Mouse (Mus musculus) liver, embryonic 15.5 days (tissue): ENCODE results near the gene Plekhg6. TPM values are rescaled to one million over a fixed set of nuclear protein-coding genes. Genes with fewer than 3 reads are reported as not detected.

Experiments
- ATAC-seq: fragments of 200-750 bp; cut with Nextera tagmentation; 2 replicates; pipeline ENCODE4 v1.8.0; 2017; ENCODE audit warnings: moderate number of reproducible peaks, mild to moderate bottlenecking, moderate library complexity; ENCODE audit not compliant: insufficient read depth
- H3K27ac ChIP-seq: fragments of 300-500 bp; sonication (generic); replicated peaks from 2 replicates; pipeline ENCODE4 v1.5.1; 2015; ENCODE audit warnings: mild to moderate bottlenecking, inconsistent platforms
- H3K27me3 ChIP-seq: fragments of 300-500 bp; sonication (generic); 2 replicates; pipeline ENCODE4 v1.6.1; 2015; ENCODE audit warnings: mild to moderate bottlenecking, inconsistent platforms
- H3K36me3 ChIP-seq: fragments of 300-500 bp; sonication (generic); replicated peaks from 2 replicates; pipeline ENCODE4 v1.6.1; 2015; ENCODE audit warnings: moderate library complexity, mild to moderate bottlenecking, inconsistent platforms
- H3K4me1 ChIP-seq: fragments of 300-500 bp; sonication (generic); replicated peaks from 2 replicates; pipeline ENCODE4 v1.6.1; 2015; ENCODE audit warnings: inconsistent platforms
- H3K4me2 ChIP-seq: fragments of 300-500 bp; sonication (generic); 2 replicates; pipeline ENCODE4 v1.6.1; 2015; ENCODE audit warnings: moderate library complexity, mild to moderate bottlenecking, inconsistent platforms
- H3K4me3 ChIP-seq: fragments of 300-500 bp; sonication (generic); replicated peaks from 2 replicates; pipeline ENCODE4 v1.5.1; 2015; ENCODE audit warnings: mild to moderate bottlenecking, inconsistent platforms
- H3K9ac ChIP-seq: fragments of 300-500 bp; sonication (generic); 2 replicates; pipeline ENCODE4 v1.6.1; 2015; ENCODE audit warnings: moderate library complexity, mild to moderate bottlenecking, inconsistent platforms
- H3K9me3 ChIP-seq: fragments of 300-500 bp; sonication (generic); replicated peaks from 2 replicates; pipeline ENCODE4 v1.6.1; 2016; ENCODE audit warnings: inconsistent platforms
- WGBS: fragments of 180-500 bp; shearing (Covaris S2); methylation state at CpG from one replicate; pipeline ENCODE4 v1.1.7; 2015; ENCODE audit warnings: mixed read lengths; ENCODE audit not compliant: insufficient replicate concordance; 5-methylcytosine and 5-hydroxymethylcytosine counted together
- polyA plus RNA-seq: library from polyadenylated mRNA; unstranded; fragments of >200 nt; fragmentation: Nextera tagmentation; extraction: Ambion mirVana; gene quantifications from 2 replicates; pipeline ENCODE4 v1.2.1, GENCODE M21; 2015

The Plekhg6 gene
- polyA plus RNA-seq, 1 experiment from 2014 or later, result 0.70 TPM

- H3K4me2 ChIP-seq, result no peak overlapping the region
- no peak overlapping the region for H3K9ac ChIP-seq
- ATAC-seq, result no peak
- H3K27ac ChIP-seq, result no peak overlapping the region
- H3K4me3 ChIP-seq, result no peak overlapping the region
- no peaks in the 10 kb centered on the region for H3K9me3 ChIP-seq
- WGBS, result 11% methylated on average over 9 of the region's 9 CpGs
- no peaks in the 10 kb centered on the region for H3K36me3 ChIP-seq
- no peaks in the 10 kb centered on the region; the same call in 1 of the 2 replicates for H3K27me3 ChIP-seq
- H3K4me1 ChIP-seq, result peaks cover 13% of the 10 kb centered on the region
Observed at GRCm38 (mm10) chr6:125418744-125419143, 38.2 kb upstream of the Plekhg6 start.

DNA sequence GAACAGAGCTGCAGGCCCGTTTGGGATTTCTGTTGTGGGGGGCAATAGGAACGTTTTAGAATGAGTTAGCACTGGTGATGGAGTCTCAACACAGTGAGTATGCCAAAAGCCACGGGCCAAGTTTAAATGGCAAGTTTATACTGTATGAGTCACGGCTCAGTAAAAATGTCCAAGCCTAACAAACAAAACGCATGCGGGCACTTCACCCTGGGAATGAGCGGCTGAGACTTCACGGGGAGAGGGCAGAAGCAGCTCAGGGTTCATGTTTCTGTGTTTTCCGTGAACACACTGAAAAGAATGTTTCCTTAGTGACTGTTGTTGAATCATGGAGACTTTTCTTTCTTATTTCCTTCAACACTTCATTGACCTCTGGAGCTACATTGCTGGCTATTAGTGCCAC, 32.7 kb upstream of the Plekhg6 start:
- H3K4me3 ChIP-seq, result no peak overlapping the region
- H3K27me3 ChIP-seq, result no peaks in the 10 kb centered on the region; the same call in 1 of the 2 replicates
- H3K27ac ChIP-seq, result no peak overlapping the region
- 63% methylated on average over 9 of the region's 9 CpGs for WGBS
- no peak for ATAC-seq
- no peak overlapping the region for H3K4me2 ChIP-seq
- peaks cover 9% of the 10 kb centered on the region; the same call in 1 of the 2 replicates for H3K4me1 ChIP-seq
- no peak overlapping the region for H3K9ac ChIP-seq
- no peaks in the 10 kb centered on the region for H3K36me3 ChIP-seq
- no peaks in the 10 kb centered on the region for H3K9me3 ChIP-seq

GRCm38 (mm10) chr6:125411661-125412060, 31.1 kb upstream of the Plekhg6 start:
- no peak overlapping the region for H3K27ac ChIP-seq
- no peaks in the 10 kb centered on the region for H3K27me3 ChIP-seq
- H3K9ac ChIP-seq, result no peak overlapping the region
- no peak for ATAC-seq
- WGBS, result 58% methylated on average over 6 of the region's 6 CpGs
- no peaks in the 10 kb centered on the region for H3K36me3 ChIP-seq
- H3K9me3 ChIP-seq, result no peaks in the 10 kb centered on the region
- H3K4me2 ChIP-seq, result no peak overlapping the region
- peaks cover 9% of the 10 kb centered on the region; the same call in 1 of the 2 replicates for H3K4me1 ChIP-seq
- H3K4me3 ChIP-seq, result no peak overlapping the region

- Histone ChIP-seq H3K4me2 (peak overlapping the region; percentile 24; the same call in 1 of the 2 replicates), H3K27me3 (no peaks in the 10 kb centered on the region), H3K9ac (no peak overlapping the region), H3K36me3 (no peaks in the 10 kb centered on the region), H3K9me3 (no peaks in the 10 kb centered on the region), H3K4me1 (peaks cover 9% of the 10 kb centered on the region; the same call in 1 of the 2 replicates), H3K27ac (no peak overlapping the region), H3K4me3 (no peak overlapping the region)
- 27% methylated on average over 8 of the region's 8 CpGs for WGBS
- peak; percentile 42; the same call in 1 of the 2 replicates for ATAC-seq
Observed at GRCm38 (mm10) chr6:125410995-125411547, 30.5 kb upstream of the Plekhg6 start.

- 51% methylated on average over 11 of the region's 11 CpGs for WGBS
- ATAC-seq, result no peak
- Histone ChIP-seq H3K9me3 (no peaks in the 10 kb centered on the region), H3K36me3 (no peaks in the 10 kb centered on the region), H3K4me3 (no peak overlapping the region), H3K4me2 (no peak overlapping the region), H3K4me1 (peaks cover 13% of the 10 kb centered on the region), H3K27ac (no peak overlapping the region), H3K9ac (no peak overlapping the region), H3K27me3 (no peaks in the 10 kb centered on the region)
Observed at GRCm38 (mm10) chr6:125410551-125410950, 30.0 kb upstream of the Plekhg6 start.

GRCm38 (mm10) chr6:125407657-125408056, 27.1 kb upstream of the Plekhg6 start:
- H3K4me2 ChIP-seq, result no peak overlapping the region
- no peak for ATAC-seq
- H3K4me3 ChIP-seq, result no peak overlapping the region
- no peaks in the 10 kb centered on the region for H3K9me3 ChIP-seq
- 67% methylated on average over 10 of the region's 10 CpGs for WGBS
- H3K36me3 ChIP-seq, result no peaks in the 10 kb centered on the region
- no peaks in the 10 kb centered on the region for H3K27me3 ChIP-seq
- H3K9ac ChIP-seq, result no peak overlapping the region
- H3K4me1 ChIP-seq, result peaks cover 13% of the 10 kb centered on the region
- no peak overlapping the region for H3K27ac ChIP-seq

DNA sequence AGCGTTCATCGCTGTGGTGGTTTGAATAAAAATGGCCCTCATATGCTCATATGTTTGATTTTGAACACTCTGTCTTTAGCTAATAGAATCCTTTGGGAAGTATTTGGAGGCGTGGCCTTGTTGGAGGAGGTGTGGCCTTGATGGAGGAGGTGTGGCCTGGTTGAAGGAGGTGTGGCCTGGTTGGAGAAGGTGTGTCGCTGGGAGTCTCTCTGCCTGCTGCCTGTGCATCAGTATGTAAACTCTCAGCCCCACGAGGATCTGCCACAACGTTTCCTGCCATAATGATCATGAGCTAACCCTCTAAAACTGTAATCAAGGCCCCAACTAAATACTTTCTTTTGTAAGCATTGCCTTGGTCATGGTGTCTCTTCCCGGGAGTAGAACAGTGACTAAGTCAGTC, 26.6 kb upstream of the Plekhg6 start:
- Histone ChIP-seq H3K9ac (no peak overlapping the region), H3K4me3 (no peak overlapping the region), H3K27me3 (no peaks in the 10 kb centered on the region), H3K4me2 (no peak overlapping the region), H3K27ac (no peak overlapping the region), H3K4me1 (peaks cover 13% of the 10 kb centered on the region), H3K9me3 (no peaks in the 10 kb centered on the region), H3K36me3 (no peaks in the 10 kb centered on the region)
- WGBS, result 64% methylated on average over 7 of the region's 7 CpGs
- ATAC-seq, result no peak

DNA sequence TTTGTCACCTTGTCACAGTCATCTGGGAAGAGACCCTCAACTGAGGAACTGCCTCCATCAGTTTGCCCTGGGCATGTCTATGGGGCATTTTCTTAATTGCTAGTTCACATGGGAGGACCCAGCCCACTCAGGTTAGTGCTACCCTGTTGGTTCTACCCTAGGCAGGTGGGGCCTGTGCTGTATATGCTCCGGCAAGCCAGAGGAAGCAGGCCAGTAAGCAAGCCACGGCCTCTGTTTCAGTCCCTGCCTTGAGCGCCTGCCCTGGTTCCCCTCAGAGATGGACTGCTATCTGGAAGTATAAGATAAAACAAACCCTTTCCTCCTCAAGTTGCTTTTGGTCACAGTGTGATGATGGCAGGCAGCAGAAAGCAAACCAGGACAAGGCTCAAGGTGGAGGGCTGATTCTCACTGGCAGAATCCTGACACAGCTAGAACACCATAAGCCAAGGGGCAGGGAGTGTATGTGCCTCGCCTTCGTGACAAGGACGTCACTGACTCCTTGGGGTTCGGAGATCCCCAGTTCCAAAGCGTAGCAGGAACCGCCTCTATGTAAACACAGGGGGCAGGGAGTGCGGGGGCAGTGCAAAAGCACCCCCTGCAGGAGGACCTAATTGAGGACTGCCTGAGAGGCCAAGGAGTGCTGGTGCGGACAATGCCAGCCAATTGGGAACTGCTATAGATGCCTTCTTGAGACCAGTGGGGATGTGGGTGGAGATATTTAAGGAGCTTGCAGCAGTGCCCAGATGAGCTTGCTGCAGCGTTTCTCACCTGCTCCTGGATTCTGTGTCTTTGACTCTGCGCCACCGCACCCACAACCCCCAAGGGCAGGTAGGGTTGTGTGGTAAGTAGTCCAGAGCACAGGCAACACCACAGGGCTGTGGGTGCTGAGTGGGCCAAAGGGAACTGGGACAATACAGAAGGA, 25.1 kb upstream of the Plekhg6 start:
- Histone ChIP-seq H3K36me3 (no peaks in the 10 kb centered on the region), H3K4me1 (peaks cover 4% of the 10 kb centered on the region; the same call in 1 of the 2 replicates), H3K27me3 (no peaks in the 10 kb centered on the region), H3K4me2 (no peak overlapping the region), H3K4me3 (no peak overlapping the region), H3K9ac (no peak overlapping the region), H3K27ac (no peak overlapping the region), H3K9me3 (no peaks in the 10 kb centered on the region)
- WGBS, result 55% methylated on average over 14 of the region's 14 CpGs
- no peak for ATAC-seq

DNA sequence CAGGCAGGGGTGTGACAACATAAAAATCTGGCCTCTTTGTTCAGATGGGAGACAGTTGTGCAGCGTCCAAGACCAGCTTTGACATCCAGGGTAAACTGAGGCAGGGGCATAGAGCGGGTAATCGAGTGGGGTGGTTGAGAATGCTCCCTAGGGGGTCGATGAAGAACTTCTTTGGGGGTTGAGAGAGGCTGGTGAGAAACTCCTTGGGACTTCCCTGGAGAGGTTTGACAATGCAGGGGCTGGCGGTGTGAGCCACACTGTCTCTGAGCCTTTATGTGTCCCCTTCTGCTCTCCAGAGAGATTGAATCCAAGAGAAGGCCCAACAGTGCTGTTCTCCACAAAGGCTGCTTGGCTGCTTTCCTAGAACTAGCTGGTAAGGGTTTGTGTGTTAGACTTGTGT, 9.3 kb upstream of the Plekhg6 start:
- Histone ChIP-seq H3K4me1 (peaks cover 15% of the 10 kb centered on the region), H3K9me3 (no peaks in the 10 kb centered on the region), H3K4me3 (no peak overlapping the region), H3K9ac (no peak overlapping the region), H3K27me3 (no peaks in the 10 kb centered on the region), H3K4me2 (no peak overlapping the region), H3K36me3 (no peaks in the 10 kb centered on the region), H3K27ac (no peak overlapping the region)
- ATAC-seq, result no peak
- whole genome bisulfite sequencing, result 72% methylated on average over 5 of the region's 5 CpGs

DNA sequence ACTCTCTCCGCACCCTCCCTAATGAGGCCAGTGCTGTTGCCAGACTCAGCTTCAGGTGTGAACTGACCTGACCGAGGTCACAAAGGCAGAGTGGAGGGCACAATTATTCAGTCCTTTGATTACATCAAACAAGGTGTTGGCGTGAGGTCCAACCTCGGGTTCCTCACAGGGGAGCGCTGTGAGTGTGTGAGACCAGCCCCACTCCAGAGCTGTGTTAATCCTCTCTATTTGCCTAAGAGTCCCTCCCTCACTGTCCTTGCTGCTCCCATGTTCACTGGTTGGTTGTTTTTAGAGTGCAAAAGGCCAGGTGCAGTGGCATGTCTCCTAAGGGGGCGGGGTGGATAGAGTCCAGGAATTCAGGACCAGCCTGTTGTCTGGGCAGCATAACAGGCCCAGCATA, 5.5 kb upstream of the Plekhg6 start:
- no peak overlapping the region for H3K4me2 ChIP-seq
- no peak overlapping the region for H3K9ac ChIP-seq
- peaks cover 13% of the 10 kb centered on the region for H3K27me3 ChIP-seq
- H3K4me3 ChIP-seq, result no peak overlapping the region
- peaks cover 15% of the 10 kb centered on the region for H3K4me1 ChIP-seq
- H3K9me3 ChIP-seq, result no peaks in the 10 kb centered on the region
- peak; percentile 52 for ATAC-seq
- WGBS, result 48% methylated on average over 6 of the region's 6 CpGs
- no peak overlapping the region for H3K27ac ChIP-seq
- no peaks in the 10 kb centered on the region for H3K36me3 ChIP-seq

DNA sequence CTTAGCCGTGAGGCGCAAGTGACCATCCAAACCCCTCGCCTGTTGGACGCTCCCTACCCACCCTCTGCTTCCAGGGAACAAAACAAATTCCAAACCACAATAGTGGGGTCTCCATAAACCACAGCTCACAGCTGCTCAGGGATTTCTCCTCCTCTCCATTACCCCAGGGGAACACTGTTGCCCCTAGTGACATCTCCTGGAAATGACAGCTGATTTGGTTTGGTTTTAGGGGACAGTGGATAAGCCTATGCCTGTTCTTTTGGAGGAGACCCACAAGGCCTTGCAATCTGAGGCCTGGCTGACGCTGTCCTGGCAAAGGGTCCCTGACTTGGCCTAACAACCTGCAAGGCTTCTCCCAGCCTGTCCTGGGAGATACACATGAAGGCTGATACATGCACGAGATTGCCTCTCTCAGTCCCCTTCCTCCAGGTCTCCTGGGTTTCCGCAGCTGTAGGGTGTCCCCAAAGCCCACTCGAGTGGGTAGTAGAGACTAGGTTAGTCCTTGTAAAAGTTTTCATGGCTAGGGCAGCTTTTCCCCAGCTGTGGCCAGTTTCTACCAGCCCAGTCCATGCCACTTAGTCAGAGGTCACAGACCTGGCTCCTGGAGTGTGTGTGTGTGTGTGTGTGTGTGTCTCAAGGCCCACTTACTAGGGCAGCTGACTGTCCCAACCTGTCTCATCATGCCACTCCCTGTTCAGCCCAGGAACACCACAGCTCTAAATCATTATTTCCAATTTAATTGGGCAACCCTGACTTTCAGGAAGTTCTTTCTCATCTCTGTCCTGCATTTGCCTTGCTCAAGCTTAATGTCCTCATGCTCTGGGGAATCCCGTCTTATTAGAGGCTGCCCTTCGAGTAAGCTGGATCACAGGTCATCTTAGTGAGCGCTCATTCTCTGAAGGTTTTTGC, 4.7 kb upstream of the Plekhg6 start:
- H3K9ac ChIP-seq, result no peak overlapping the region
- H3K4me2 ChIP-seq, result no peak overlapping the region
- WGBS, result 48% methylated on average over 11 of the region's 11 CpGs
- ATAC-seq, result no peak
- H3K4me1 ChIP-seq, result peaks cover 15% of the 10 kb centered on the region
- H3K9me3 ChIP-seq, result no peaks in the 10 kb centered on the region
- H3K36me3 ChIP-seq, result no peaks in the 10 kb centered on the region
- H3K27me3 ChIP-seq, result peaks cover 21% of the 10 kb centered on the region
- no peak overlapping the region for H3K4me3 ChIP-seq
- H3K27ac ChIP-seq, result no peak overlapping the region
